18 mouse cellular contexts compared by ENCODE assay signal in genomic region chr2:178744617-178745016, GRCm38 (mm10).
A peak's percentile ranks its signal among the peaks of the same experiment; 100 is the strongest.
DNase-seq lines count a peak whose midpoint lies in the region; ATAC-seq and TF ChIP-seq lines count a peak whose summit lies in the region.
"Had no signal": no experiment of that assay in that cellular context is flagged by ENCODE, and none has a peak within 500 bp of the region (broad histone marks: within the 10 kb centered on the region; RNA-seq: fewer than 3 reads in every experiment).

No protein-coding gene starts in this region.

- no peak overlapping the region for H3K4me3 ChIP-seq in hindbrain, postnatal 0 days (ENCODE audit: low read length)
- H3K4me3 ChIP-seq in hindbrain, embryonic 16.5 days (ENCODE audit: low read length) = no peak overlapping the region
- H3K4me3 ChIP-seq in midbrain, embryonic 10.5 days = no peak overlapping the region
- H3K4me3 ChIP-seq in midbrain, embryonic 16.5 days (ENCODE audit: low read depth, low read length) = no peak overlapping the region
- H3K4me3 ChIP-seq: embryonic facial prominence, embryonic 12.5 days; forebrain, embryonic 12.5 days; heart, embryonic 12.5 days; hindbrain, embryonic 10.5 days had no signal

- no peak overlapping the region for H3K27ac ChIP-seq in hindbrain, postnatal 0 days
- no peak overlapping the region for H3K27ac ChIP-seq in hindbrain, embryonic 16.5 days (ENCODE audit: low read depth, low read length)
- H3K27ac ChIP-seq in midbrain, embryonic 10.5 days (replicated peaks) = 0 out of 2 replicates have a peak overlapping the region, but pooled peaks have one; percentile 28
- no peak overlapping the region for H3K27ac ChIP-seq in midbrain, embryonic 16.5 days (ENCODE audit: low read length)
- H3K27ac ChIP-seq: embryonic facial prominence, embryonic 12.5 days; forebrain, embryonic 12.5 days; hindbrain, embryonic 14.5 days had no signal

- no peak for TF ChIP-seq POLR2A in brain, embryonic 14.5 days (IDR thresholded peaks at IDR 0.05; ENCODE audit: borderline replicate concordance, extremely low read depth, insufficient read depth, insufficient read length, poor library complexity, severe bottlenecking)

- no peaks in the 10 kb centered on the region for H3K9me3 ChIP-seq in hindbrain, postnatal 0 days (ENCODE audit: low read length)
- H3K9me3 ChIP-seq in hindbrain, embryonic 16.5 days (ENCODE audit: control insufficient read depth, low read length) = no peaks in the 10 kb centered on the region
- H3K9me3 ChIP-seq in midbrain, embryonic 10.5 days (replicated peaks) = no peaks in the 10 kb centered on the region
- H3K9me3 ChIP-seq in midbrain, embryonic 16.5 days (replicated peaks; ENCODE audit: control insufficient read depth, low read length, poor library complexity, severe bottlenecking) = no peaks in the 10 kb centered on the region
- H3K9me3 ChIP-seq: embryonic facial prominence, embryonic 12.5 days; forebrain, embryonic 12.5 days; heart, embryonic 12.5 days; hindbrain, embryonic 10.5 days had no signal

- ATAC-seq in hindbrain, postnatal 0 days = no peak
- ATAC-seq in hindbrain, embryonic 16.5 days = no peak
- no peak for ATAC-seq in midbrain, embryonic 16.5 days
- ATAC-seq: inflammation-experienced regulatory T-cells, adult 6 months had no signal

- no peaks in the 10 kb centered on the region for H3K4me1 ChIP-seq in hindbrain, postnatal 0 days (ENCODE audit: insufficient read depth, low read length)
- no peaks in the 10 kb centered on the region; the same call in 1 of the 2 replicates for H3K4me1 ChIP-seq in hindbrain, embryonic 16.5 days (ENCODE audit: control insufficient read depth, insufficient read depth, low read depth, low read length)
- peaks cover 12% of the 10 kb centered on the region for H3K4me1 ChIP-seq in midbrain, embryonic 10.5 days
- H3K4me1 ChIP-seq in midbrain, embryonic 16.5 days (ENCODE audit: control insufficient read depth, insufficient read depth, low read length) = no peaks in the 10 kb centered on the region; the same call in 1 of the 2 replicates
- H3K4me1 ChIP-seq: embryonic facial prominence, embryonic 12.5 days; heart, embryonic 12.5 days had no signal

- peak; percentile 57 for TF ChIP-seq CTCF in hindbrain, postnatal 0 days (IDR thresholded peaks at IDR 0.05; ENCODE audit: low read depth)
- peak; percentile 15; the same call in 1 of the 2 replicates for TF ChIP-seq CTCF in brain, embryonic 14.5 days (IDR thresholded peaks at IDR 0.05; ENCODE audit: borderline replicate concordance, extremely low read depth, insufficient read depth, insufficient read length)

- no peak overlapping the region for H3K4me2 ChIP-seq in hindbrain, postnatal 0 days (ENCODE audit: low read depth, low read length)
- no peak overlapping the region for H3K4me2 ChIP-seq in hindbrain, embryonic 16.5 days (ENCODE audit: low read length)
- H3K4me2 ChIP-seq in midbrain, embryonic 16.5 days (ENCODE audit: low read length) = no peak overlapping the region
- H3K4me2 ChIP-seq: embryonic facial prominence, embryonic 12.5 days; heart, embryonic 12.5 days; hindbrain, embryonic 14.5 days had no signal

- no peaks in the 10 kb centered on the region for H3K36me3 ChIP-seq in hindbrain, postnatal 0 days (ENCODE audit: insufficient read depth, low read length)
- no peaks in the 10 kb centered on the region for H3K36me3 ChIP-seq in hindbrain, embryonic 16.5 days (ENCODE audit: control insufficient read depth, insufficient read depth, low read length)
- no peaks in the 10 kb centered on the region for H3K36me3 ChIP-seq in midbrain, embryonic 10.5 days
- H3K36me3 ChIP-seq in midbrain, embryonic 16.5 days (ENCODE audit: control insufficient read depth, insufficient read depth, low read length) = no peaks in the 10 kb centered on the region
- H3K36me3 ChIP-seq: embryonic facial prominence, embryonic 12.5 days; forebrain, embryonic 12.5 days; heart, embryonic 12.5 days; hindbrain, embryonic 10.5 days had no signal

- H3K27me3 ChIP-seq in hindbrain, postnatal 0 days (ENCODE audit: insufficient read depth, low read length) = no peaks in the 10 kb centered on the region
- no peaks in the 10 kb centered on the region for H3K27me3 ChIP-seq in hindbrain, embryonic 16.5 days (replicated peaks; ENCODE audit: control insufficient read depth, insufficient read depth, low read length)
- no peaks in the 10 kb centered on the region for H3K27me3 ChIP-seq in midbrain, embryonic 10.5 days (ENCODE audit: low read depth, poor library complexity, severe bottlenecking)
- H3K27me3 ChIP-seq in midbrain, embryonic 16.5 days (ENCODE audit: control insufficient read depth, insufficient read depth, low read depth, low read length) = no peaks in the 10 kb centered on the region
- H3K27me3 ChIP-seq: embryonic facial prominence, embryonic 12.5 days; forebrain, embryonic 12.5 days had no signal

- no peak for DNase-seq in hindbrain, postnatal 0 days (ENCODE audit: low spot score)
- no peak for DNase-seq in midbrain, embryonic 10.5 days (ENCODE audit: low spot score)
- no peak for DNase-seq in brain, embryonic 14.5 days (ENCODE audit: low read depth)
- no peak for DNase-seq in MN1 (ENCODE audit: low spot score)
- DNase-seq: adrenal gland, postnatal 10 days; cerebellum, adult 11-12 months; cerebellum, adult 9-10 months; cerebellum, postnatal 25 days; gastrocnemius, postnatal 36 days; heart, adult 11 months had no signal

- no peak overlapping the region for H3K9ac ChIP-seq in hindbrain, postnatal 0 days (replicated peaks; ENCODE audit: low read length)
- no peak overlapping the region for H3K9ac ChIP-seq in hindbrain, embryonic 16.5 days (ENCODE audit: low read depth, low read length)
- H3K9ac ChIP-seq in midbrain, embryonic 16.5 days (ENCODE audit: low read depth, low read length) = no peak overlapping the region
- H3K9ac ChIP-seq: embryonic facial prominence, embryonic 12.5 days; forebrain, embryonic 12.5 days; heart, embryonic 12.5 days; hindbrain, embryonic 14.5 days had no signal

- 83% methylated on average over 4 of the region's 4 CpGs for WGBS in hindbrain, postnatal 0 days
- 82% methylated on average over 4 of the region's 4 CpGs for WGBS in hindbrain, embryonic 16.5 days
- WGBS in midbrain, embryonic 10.5 days = 76% methylated on average over 4 of the region's 4 CpGs
- WGBS in midbrain, embryonic 16.5 days = 75% methylated on average over 4 of the region's 4 CpGs
